Mouse (Mus musculus) kidney, adult 2 months (tissue): ENCODE measurements around the gene Dhx34. TPM values are rescaled to one million over a fixed set of nuclear protein-coding genes. Genes with fewer than 3 reads are reported as not detected.
"Not testable (repeated sequence)": the region's sequence is repeated elsewhere in the genome, so short reads cannot be mapped to it uniquely, and the experiment has no call there.

Source experiments
- DNase-seq: peaks from one replicate; pipeline ENCODE4 v3.0.0; 2021
- H3K27ac ChIP-seq: fragments of 200-500 bp; 2 replicates; pipeline ENCODE4 v1.5.1; 2012; ENCODE audit warnings: low read depth, low read length, control low read depth, inconsistent platforms; ENCODE audit not compliant: insufficient read depth
- H3K27me3 ChIP-seq: fragments of 200-500 bp; replicated peaks from 2 replicates; pipeline ENCODE4 v1.6.1; 2012; ENCODE audit warnings: mild to moderate bottlenecking, moderate library complexity, low read length, inconsistent platforms; ENCODE audit not compliant: control insufficient read depth, insufficient read depth
- H3K36me3 ChIP-seq: fragments of 200-500 bp; 2 replicates; pipeline ENCODE4 v1.6.1; 2012; ENCODE audit warnings: mild to moderate bottlenecking, moderate library complexity, low read length, inconsistent platforms; ENCODE audit not compliant: control insufficient read depth, insufficient read depth
- H3K4me1 ChIP-seq: fragments of 200-500 bp; 2 replicates; pipeline ENCODE4 v1.6.1; 2011; ENCODE audit warnings: low read length; ENCODE audit not compliant: control insufficient read depth, insufficient read depth
- H3K4me3 ChIP-seq: fragments of 200-500 bp; 2 replicates; pipeline ENCODE4 v1.5.1; 2011; ENCODE audit warnings: mild to moderate bottlenecking, low read depth, low read length, control low read depth; ENCODE audit not compliant: insufficient read depth
- CTCF ChIP-seq: fragments of 200-500 bp; conservative IDR thresholded peaks from 2 replicates; pipeline ENCODE4 v1.5.1; 2011; ENCODE audit warnings: low read depth, mild to moderate bottlenecking, control low read depth, low read length, moderate library complexity, mixed read lengths; ENCODE audit not compliant: insufficient read depth, insufficient read length
- POLR2A ChIP-seq: fragments of 200-500 bp; IDR thresholded peaks from one replicate; pipeline ENCODE4 v1.6.1; 2011; ENCODE audit warnings: low read depth, low read length, control low read depth
- WGBS: fragments of 180-500 bp; shearing (Covaris S2); methylation state at CpG from one replicate; pipeline ENCODE4 v1.1.7; 2018; 5-methylcytosine and 5-hydroxymethylcytosine counted together
- polyA plus RNA-seq: library from polyadenylated mRNA; depleted of rRNA; stranded (reverse); fragments of >200 nt; gene quantifications from 2 replicates; pipeline ENCODE4 v1.2.3, GENCODE M21; 2012; rRNA removed

The Dhx34 gene
- 22.7 and 28.9 TPM in 2 replicates for polyA plus RNA-seq

GRCm38 (mm10) chr7:16221582-16222272 lies at the start of gene Dhx34:
Gene Dhx34, minus strand, starts transcription at chr7:16222037.
- H3K4me3 ChIP-seq: peak within 1 kb of the TSS; percentile 81
- H3K27ac ChIP-seq: peak within 1 kb of the TSS; percentile 83
- no peaks in the 10 kb centered on the region for H3K27me3 ChIP-seq
- H3K4me1 ChIP-seq: peaks cover 6% of the 10 kb centered on the region; the same call in 1 of the 2 replicates
- DNase-seq: peak; percentile 98
- TF ChIP-seq CTCF: peak; percentile 69
- TF ChIP-seq POLR2A: peak; percentile 67
- no peaks in the 10 kb centered on the region; the same call in 1 of the 2 replicates for H3K36me3 ChIP-seq
- WGBS: 1% methylated on average over 34 of the region's 34 CpGs

DNA sequence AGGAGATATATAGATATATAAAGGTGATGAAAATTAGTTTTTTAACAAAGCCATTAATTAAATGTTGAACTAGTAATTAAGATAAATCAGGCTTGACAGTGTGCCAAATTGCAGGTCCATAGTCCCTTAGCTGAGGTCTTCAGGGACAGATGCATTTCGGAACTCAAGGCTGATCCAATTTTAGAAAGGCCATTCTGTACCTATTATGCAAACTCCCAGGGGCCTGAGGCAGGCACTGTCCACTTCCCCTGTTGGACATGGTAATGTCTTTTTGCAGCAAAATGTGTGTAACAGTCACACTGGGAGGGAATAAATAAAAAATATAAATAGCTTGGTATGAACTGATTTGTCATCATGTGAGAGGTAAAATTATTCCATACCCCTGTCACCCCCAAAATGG lies 49.3 kb upstream of the Dhx34 start:
- Histone ChIP-seq H3K27ac (no peak overlapping the region), H3K4me1 (0 out of 2 replicates have a peak, but pooled peaks cover 4% of the 10 kb centered on the region), H3K4me3 (no peak overlapping the region), H3K27me3 (no peaks in the 10 kb centered on the region), H3K36me3 (no peaks in the 10 kb centered on the region)
- TF ChIP-seq POLR2A: no peak
- TF ChIP-seq CTCF: no peak
- 24% methylated on average over 1 of the region's 1 CpGs for WGBS
- DNase-seq: no peak

- 78% methylated on average over 7 of the region's 7 CpGs for WGBS
- not testable (repeated sequence) for H3K4me3 ChIP-seq, H3K4me1 ChIP-seq, H3K27ac ChIP-seq, H3K27me3 ChIP-seq, H3K36me3 ChIP-seq, DNase-seq
Measured at GRCm38 (mm10) chr7:16266593-16266992, 44.8 kb upstream of the Dhx34 start.

- Histone ChIP-seq H3K36me3 (no peaks in the 10 kb centered on the region), H3K4me1 (no peaks in the 10 kb centered on the region), H3K27ac (no peak overlapping the region), H3K4me3 (no peak overlapping the region), H3K27me3 (no peaks in the 10 kb centered on the region)
- WGBS: 88% methylated on average over 11 of the region's 11 CpGs
- TF ChIP-seq CTCF (no peak), POLR2A (no peak)
- DNase-seq: no peak
Measured at GRCm38 (mm10) chr7:16265856-16266255, 44.0 kb upstream of the Dhx34 start.

DNA sequence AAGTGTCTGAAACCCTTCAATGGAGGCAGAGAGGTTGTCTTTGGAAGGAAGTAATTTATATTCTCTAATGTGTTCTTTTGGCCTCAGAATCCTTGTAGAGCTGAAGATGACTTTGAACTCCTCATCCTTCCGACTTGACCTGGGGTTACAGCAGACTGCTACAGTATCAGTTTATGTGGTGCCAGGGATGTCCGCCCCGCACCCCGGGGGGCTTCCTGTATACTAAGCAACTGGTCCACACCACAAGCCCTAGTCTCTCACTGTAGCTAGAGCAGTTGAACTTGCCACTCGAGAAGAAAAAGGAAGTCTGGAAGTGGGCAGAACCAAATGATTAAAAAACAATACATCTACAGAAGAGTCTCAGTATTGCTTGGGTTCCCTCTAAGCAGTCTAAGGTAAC lies 42.0 kb upstream of the Dhx34 start:
- H3K27ac ChIP-seq: no peak overlapping the region
- no peaks in the 10 kb centered on the region for H3K27me3 ChIP-seq
- no peaks in the 10 kb centered on the region for H3K4me1 ChIP-seq
- DNase-seq: no peak
- TF ChIP-seq CTCF: no peak
- no peak for TF ChIP-seq POLR2A
- H3K36me3 ChIP-seq: no peaks in the 10 kb centered on the region
- H3K4me3 ChIP-seq: no peak overlapping the region
- WGBS: 73% methylated on average over 5 of the region's 5 CpGs

GRCm38 (mm10) chr7:16263015-16263787 lies 41.4 kb upstream of the Dhx34 start:
- WGBS: 24% methylated on average over 8 of the region's 8 CpGs
- Histone ChIP-seq H3K36me3 (no peaks in the 10 kb centered on the region), H3K27ac (no peak overlapping the region), H3K4me1 (no peaks in the 10 kb centered on the region), H3K4me3 (no peak overlapping the region), H3K27me3 (no peaks in the 10 kb centered on the region)
- TF ChIP-seq POLR2A (no peak), CTCF (peak; percentile 74)
- peak; percentile 85 for DNase-seq

GRCm38 (mm10) chr7:16261097-16261496 lies 39.3 kb upstream of the Dhx34 start:
- H3K36me3 ChIP-seq: no peaks in the 10 kb centered on the region
- no peak overlapping the region for H3K27ac ChIP-seq
- H3K4me1 ChIP-seq: no peaks in the 10 kb centered on the region
- DNase-seq: no peak
- WGBS: 68% methylated on average over 1 of the region's 1 CpGs
- no peaks in the 10 kb centered on the region for H3K27me3 ChIP-seq
- TF ChIP-seq POLR2A (no peak), CTCF (no peak)
- H3K4me3 ChIP-seq: no peak overlapping the region
